Mouse (Mus musculus) hindbrain, embryonic 12.5 days (tissue): Measurements from ENCODE around the gene C1qtnf6. TPM values are rescaled to one million over a fixed set of nuclear protein-coding genes. Genes with fewer than 3 reads are reported as not detected.

ENCODE experiments used
- ATAC-seq: fragments of 200-750 bp; cut with Nextera tagmentation; 2 replicates; pipeline ENCODE4 v1.8.0; 2017; ENCODE audit warnings: moderate TSS enrichment; ENCODE audit not compliant: low FRiP score
- H3K27ac ChIP-seq: fragments of 300-500 bp; sonication (generic); 2 replicates; pipeline ENCODE4 v1.5.1; 2016; ENCODE audit warnings: mild to moderate bottlenecking
- H3K27me3 ChIP-seq: fragments of 300-500 bp; sonication (generic); 2 replicates; pipeline ENCODE4 v1.6.1; 2016; ENCODE audit warnings: mild to moderate bottlenecking
- H3K36me3 ChIP-seq: fragments of 300-500 bp; sonication (generic); 2 replicates; pipeline ENCODE4 v1.6.1; 2016; ENCODE audit warnings: mild to moderate bottlenecking
- H3K4me1 ChIP-seq: fragments of 300-500 bp; sonication (generic); 2 replicates; pipeline ENCODE4 v1.6.1; 2016
- H3K4me2 ChIP-seq: fragments of 300-500 bp; sonication (generic); replicated peaks from 2 replicates; pipeline ENCODE4 v1.6.1; 2016; ENCODE audit warnings: mild to moderate bottlenecking
- H3K4me3 ChIP-seq: fragments of 300-500 bp; sonication (generic); 2 replicates; pipeline ENCODE4 v1.5.1; 2016; ENCODE audit warnings: mild to moderate bottlenecking
- H3K9ac ChIP-seq: fragments of 300-500 bp; sonication (generic); 2 replicates; pipeline ENCODE4 v1.6.1; 2016; ENCODE audit warnings: mild to moderate bottlenecking, moderate library complexity
- H3K9me3 ChIP-seq: fragments of 300-500 bp; sonication (generic); replicated peaks from 2 replicates; pipeline ENCODE4 v1.6.1; 2016; ENCODE audit warnings: mild to moderate bottlenecking
- WGBS: fragments of 180-500 bp; shearing (Covaris S2); methylation state at CpG from one replicate; pipeline ENCODE4 v1.1.7; 2016; 5-methylcytosine and 5-hydroxymethylcytosine counted together
- polyA plus RNA-seq: library from polyadenylated mRNA; unstranded; fragments of >200 nt; fragmentation: Nextera tagmentation; extraction: Ambion mirVana; gene quantifications from 2 replicates; pipeline ENCODE4 v1.2.1, GENCODE M21; 2016

C1qtnf6 gene
- polyA plus RNA-seq, 1 experiment from 2014 or later: 11.6 TPM

- no peaks in the 10 kb centered on the region for H3K36me3 ChIP-seq
- no peaks in the 10 kb centered on the region for H3K9me3 ChIP-seq
- 89% methylated on average over 3 of the region's 3 CpGs for WGBS
- peaks cover 41% of the 10 kb centered on the region for H3K27me3 ChIP-seq
- H3K4me2 ChIP-seq: no peak overlapping the region
- H3K27ac ChIP-seq: no peak overlapping the region
- H3K9ac ChIP-seq: no peak overlapping the region
- ATAC-seq: no peak
- no peak overlapping the region for H3K4me3 ChIP-seq
- H3K4me1 ChIP-seq: peaks cover 19% of the 10 kb centered on the region
Measured at GRCm38 (mm10) chr15:78542098-78542766, 11.0 kb upstream of the C1qtnf6 start.

- Histone ChIP-seq H3K4me3 (no peak overlapping the region), H3K4me1 (peaks cover 19% of the 10 kb centered on the region), H3K9me3 (no peaks in the 10 kb centered on the region), H3K4me2 (no peak overlapping the region), H3K36me3 (no peaks in the 10 kb centered on the region), H3K27ac (no peak overlapping the region), H3K27me3 (peaks cover 41% of the 10 kb centered on the region), H3K9ac (no peak overlapping the region)
- ATAC-seq: no peak
- 69% methylated on average over 3 of the region's 3 CpGs for WGBS
Measured at GRCm38 (mm10) chr15:78541606-78542005, 10.4 kb upstream of the C1qtnf6 start.

GRCm38 (mm10) chr15:78541036-78541435, 9.8 kb upstream of the C1qtnf6 start:
- H3K4me1 ChIP-seq: peaks cover 19% of the 10 kb centered on the region
- ATAC-seq: no peak
- H3K9ac ChIP-seq: no peak overlapping the region
- H3K27ac ChIP-seq: no peak overlapping the region
- no peak overlapping the region for H3K4me2 ChIP-seq
- WGBS: 84% methylated on average over 3 of the region's 3 CpGs
- peaks cover 41% of the 10 kb centered on the region for H3K27me3 ChIP-seq
- H3K9me3 ChIP-seq: no peaks in the 10 kb centered on the region
- H3K4me3 ChIP-seq: no peak overlapping the region
- no peaks in the 10 kb centered on the region for H3K36me3 ChIP-seq

- ATAC-seq: no peak
- 42% methylated on average over 10 of the region's 10 CpGs for WGBS
- peaks cover 25% of the 10 kb centered on the region for H3K27me3 ChIP-seq
- H3K9me3 ChIP-seq: no peaks in the 10 kb centered on the region
- peaks cover 15% of the 10 kb centered on the region for H3K4me1 ChIP-seq
- H3K4me3 ChIP-seq: no peak overlapping the region
- H3K9ac ChIP-seq: no peak overlapping the region
- no peak overlapping the region for H3K27ac ChIP-seq
- no peak overlapping the region for H3K4me2 ChIP-seq
- H3K36me3 ChIP-seq: no peaks in the 10 kb centered on the region
Measured at GRCm38 (mm10) chr15:78535723-78536421, 4.7 kb upstream of the C1qtnf6 start.

DNA sequence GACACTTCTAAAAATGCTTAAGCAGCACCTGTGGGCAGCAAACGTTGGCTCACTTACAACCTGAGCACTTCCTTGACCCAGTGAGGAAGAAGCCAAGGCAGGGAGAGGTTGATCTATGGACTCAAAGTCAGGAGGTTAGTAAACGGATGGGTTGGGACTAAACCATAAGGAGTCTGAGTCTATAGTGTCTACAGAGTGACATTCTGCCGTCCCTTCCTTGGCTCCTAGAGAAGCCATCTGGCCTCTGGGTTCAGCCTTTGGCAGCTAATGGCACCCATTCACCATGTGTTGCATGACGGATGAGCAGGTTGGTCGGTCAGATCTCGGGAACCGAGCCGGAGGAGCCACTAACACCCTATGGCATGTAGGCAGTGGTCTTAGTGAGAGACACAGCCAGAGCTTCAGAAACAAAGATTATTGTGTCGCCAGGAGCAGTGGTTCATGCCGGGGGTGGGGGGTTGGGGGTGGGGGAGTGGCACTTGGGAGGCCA, 2.2 kb upstream of the C1qtnf6 start:
- ATAC-seq: no peak
- H3K36me3 ChIP-seq: no peaks in the 10 kb centered on the region
- H3K9ac ChIP-seq: peak overlapping the region; percentile 15; the same call in 1 of the 2 replicates
- H3K9me3 ChIP-seq: no peaks in the 10 kb centered on the region
- 81% methylated on average over 10 of the region's 10 CpGs for WGBS
- H3K4me3 ChIP-seq: no peak overlapping the region
- no peak overlapping the region for H3K4me2 ChIP-seq
- no peak overlapping the region for H3K27ac ChIP-seq
- peaks cover 13% of the 10 kb centered on the region for H3K27me3 ChIP-seq
- peaks cover 35% of the 10 kb centered on the region for H3K4me1 ChIP-seq

- WGBS: 73% methylated on average over 10 of the region's 10 CpGs
- Histone ChIP-seq H3K9ac (no peak overlapping the region), H3K27me3 (peaks cover 8% of the 10 kb centered on the region), H3K27ac (no peak overlapping the region), H3K9me3 (no peaks in the 10 kb centered on the region), H3K4me3 (no peak overlapping the region), H3K36me3 (no peaks in the 10 kb centered on the region), H3K4me2 (no peak overlapping the region), H3K4me1 (peaks cover 35% of the 10 kb centered on the region)
- ATAC-seq: no peak
Measured at GRCm38 (mm10) chr15:78532566-78533345, 1.5 kb upstream of the C1qtnf6 start.

DNA sequence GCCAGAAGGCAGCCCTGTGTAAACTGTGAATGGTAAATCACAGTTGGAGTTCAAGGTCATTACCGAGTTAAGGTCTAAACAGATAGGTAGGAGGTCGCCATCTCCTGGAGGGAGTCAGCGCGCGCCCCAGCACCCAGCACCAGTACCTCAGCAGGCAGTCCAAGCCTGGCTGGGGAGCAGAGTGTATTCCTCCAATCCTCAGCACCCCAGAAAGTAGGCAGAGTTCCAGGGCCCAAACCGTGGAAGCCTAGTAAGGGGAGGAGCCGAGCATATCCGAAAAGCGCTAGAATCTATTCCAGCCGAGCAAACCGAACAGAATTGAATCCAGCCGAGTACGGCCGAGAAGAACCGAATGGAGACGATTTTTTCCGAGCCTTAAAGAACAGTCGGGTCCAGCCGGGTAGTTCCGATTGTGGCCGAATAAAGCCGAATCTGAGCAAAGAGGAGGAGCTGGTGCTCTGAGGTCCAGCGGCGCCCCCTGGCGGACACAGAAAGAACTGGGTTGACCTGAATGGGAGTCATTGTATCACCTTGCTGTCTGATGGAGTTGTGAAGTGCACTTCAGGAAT, 769 bp upstream of the C1qtnf6 start:
- under 1% methylated on average over 25 of the region's 25 CpGs for WGBS
- peak overlapping the region; percentile 42; the same call in 1 of the 2 replicates for H3K9ac ChIP-seq
- H3K4me3 ChIP-seq: peak overlapping the region; percentile 31
- peaks cover 35% of the 10 kb centered on the region for H3K4me1 ChIP-seq
- H3K27ac ChIP-seq: peak overlapping the region; percentile 82
- H3K27me3 ChIP-seq: peaks cover 8% of the 10 kb centered on the region
- H3K9me3 ChIP-seq: no peaks in the 10 kb centered on the region
- peak overlapping the region; percentile 56 for H3K4me2 ChIP-seq
- ATAC-seq: peak; percentile 85
- no peaks in the 10 kb centered on the region for H3K36me3 ChIP-seq

GRCm38 (mm10) chr15:78531451-78531720, 170 bp upstream of the C1qtnf6 start:
- H3K9me3 ChIP-seq: no peaks in the 10 kb centered on the region
- H3K4me1 ChIP-seq: peaks cover 35% of the 10 kb centered on the region
- H3K4me3 ChIP-seq: no peak overlapping the region
- no peak; the same call in 1 of the 2 replicates for ATAC-seq
- peak overlapping the region; percentile 56 for H3K4me2 ChIP-seq
- H3K27ac ChIP-seq: peak overlapping the region; percentile 82; the same call in 1 of the 2 replicates
- WGBS: 69% methylated on average over 4 of the region's 4 CpGs
- no peaks in the 10 kb centered on the region for H3K36me3 ChIP-seq
- H3K9ac ChIP-seq: peak overlapping the region; percentile 42; the same call in 1 of the 2 replicates
- H3K27me3 ChIP-seq: peaks cover 8% of the 10 kb centered on the region; the same call in 1 of the 2 replicates

DNA sequence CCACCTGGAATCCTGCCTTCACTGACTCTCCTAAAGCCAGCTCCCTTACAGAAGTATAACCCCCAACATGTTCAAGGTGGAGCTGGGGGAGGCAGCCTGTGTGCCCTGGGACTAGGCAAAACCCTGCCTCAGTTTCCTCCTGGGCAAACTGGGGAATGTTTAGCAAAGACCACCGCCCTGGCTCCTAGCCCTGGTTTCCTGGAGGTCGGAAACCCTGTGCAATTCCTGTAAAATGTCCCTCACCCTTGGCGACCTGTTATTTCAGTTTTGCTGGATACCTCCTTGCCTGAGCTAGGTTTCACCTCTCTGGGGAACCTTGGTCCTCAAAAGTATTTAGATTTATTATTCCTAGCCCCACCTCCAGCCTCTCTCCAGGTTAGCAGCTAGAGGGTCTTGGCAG, 1.1 kb downstream of the C1qtnf6 start:
- no peak overlapping the region for H3K4me3 ChIP-seq
- H3K36me3 ChIP-seq: no peaks in the 10 kb centered on the region
- ATAC-seq: no peak
- peaks cover 29% of the 10 kb centered on the region for H3K4me1 ChIP-seq
- no peak overlapping the region for H3K9ac ChIP-seq
- H3K4me2 ChIP-seq: no peak overlapping the region
- H3K27me3 ChIP-seq: peaks cover 8% of the 10 kb centered on the region; the same call in 1 of the 2 replicates
- WGBS: 75% methylated on average over 3 of the region's 3 CpGs
- H3K9me3 ChIP-seq: no peaks in the 10 kb centered on the region
- H3K27ac ChIP-seq: no peak overlapping the region

GRCm38 (mm10) chr15:78529428-78529990, 1.7 kb downstream of the C1qtnf6 start:
- peaks cover 29% of the 10 kb centered on the region for H3K4me1 ChIP-seq
- peaks cover 8% of the 10 kb centered on the region; the same call in 1 of the 2 replicates for H3K27me3 ChIP-seq
- 1% methylated on average over 13 of the region's 15 CpGs for WGBS
- peak; percentile 36 for ATAC-seq
- peak overlapping the region; percentile 50 for H3K4me2 ChIP-seq
- peak overlapping the region; percentile 18 for H3K4me3 ChIP-seq
- H3K9me3 ChIP-seq: no peaks in the 10 kb centered on the region
- H3K36me3 ChIP-seq: no peaks in the 10 kb centered on the region
- H3K9ac ChIP-seq: 0 out of 2 replicates have a peak overlapping the region, but pooled peaks have one; percentile 29
- H3K27ac ChIP-seq: 0 out of 2 replicates have a peak overlapping the region, but pooled peaks have one; percentile 1

GRCm38 (mm10) chr15:78528726-78529411, 2.3 kb downstream of the C1qtnf6 start:
- peak overlapping the region; percentile 18 for H3K4me3 ChIP-seq
- H3K4me2 ChIP-seq: peak overlapping the region; percentile 50
- H3K9me3 ChIP-seq: no peaks in the 10 kb centered on the region
- H3K27ac ChIP-seq: 0 out of 2 replicates have a peak overlapping the region, but pooled peaks have one; percentile 1
- H3K36me3 ChIP-seq: no peaks in the 10 kb centered on the region
- peaks cover 29% of the 10 kb centered on the region for H3K4me1 ChIP-seq
- H3K9ac ChIP-seq: 0 out of 2 replicates have a peak overlapping the region, but pooled peaks have one; percentile 29
- WGBS: 55% methylated on average over 11 of the region's 11 CpGs
- peaks cover 8% of the 10 kb centered on the region; the same call in 1 of the 2 replicates for H3K27me3 ChIP-seq
- ATAC-seq: no peak
